Comparison of ENCODE assay signal across 18 mouse cellular contexts in genomic region chr5:46707845-46708244, GRCm38 (mm10).
"Had no signal": no experiment of that assay in that cellular context is flagged by ENCODE, and none has a peak within 500 bp of the region (broad histone marks: within the 10 kb centered on the region; RNA-seq: fewer than 3 reads in every experiment).

No protein-coding gene starts in this region.

- H3K4me2 ChIP-seq: limb, embryonic 13.5 days; liver, embryonic 11.5 days; lung, embryonic 15.5 days; midbrain, embryonic 11.5 days had no signal

- H3K27me3 ChIP-seq: limb, embryonic 13.5 days; lung, embryonic 15.5 days had no signal

- H3K9me3 ChIP-seq: limb, embryonic 10.5 days; limb, embryonic 13.5 days; lung, embryonic 15.5 days had no signal

- H3K36me3 ChIP-seq: limb, embryonic 10.5 days; limb, embryonic 13.5 days; lung, embryonic 15.5 days had no signal

- H3K4me1 ChIP-seq: limb, embryonic 10.5 days; limb, embryonic 13.5 days; lung, embryonic 15.5 days had no signal

- H3K27ac ChIP-seq: kidney, postnatal 0 days; layer of hippocampus, adult 2 months; limb, embryonic 10.5 days; limb, embryonic 13.5 days; liver, embryonic 14.5 days; lung, embryonic 15.5 days; stomach, postnatal 0 days had no signal

- DNase-seq: kidney, postnatal 25 days; layer of hippocampus, adult 9-11 months; liver, postnatal 0 days; lung, postnatal 14 days; lung, postnatal 4 days; midbrain, embryonic 14.5 days; thymus, adult 2 months; thymus, postnatal 14 days; thymus, postnatal 4 days had no signal

- H3K9ac ChIP-seq: limb, embryonic 13.5 days; liver, embryonic 14.5 days; liver, postnatal 0 days; lung, embryonic 15.5 days had no signal

- H3K4me3 ChIP-seq: layer of hippocampus, adult 2 months; limb, embryonic 10.5 days; limb, embryonic 13.5 days; lung, embryonic 15.5 days had no signal

- ATAC-seq: liver, postnatal 0 days had no signal
